Mouse (Mus musculus) liver, adult 2 months (tissue): ENCODE data around the gene Cbln1.

Experiments used
- CTCF ChIP-seq: fragments of 200-500 bp; IDR thresholded peaks from 2 replicates; pipeline ENCODE4 v1.5.1; 2011; ENCODE audit warnings: low read depth, low read length, control low read depth
- POLR2A ChIP-seq: fragments of 200-500 bp; IDR thresholded peaks from 2 replicates; pipeline ENCODE4 v1.6.1; 2011; ENCODE audit warnings: low read length, control low read depth; ENCODE audit not compliant: insufficient read depth; ENCODE audit errors: extremely low read depth

GRCm38 (mm10) chr8:87466936-87467602 is 5.3 kb downstream of the Cbln1 start:
- TF ChIP-seq CTCF (no peak), POLR2A (no peak)
